Mouse (Mus musculus): ENCODE measurements around the gene Pnpo. TPM values are rescaled to one million over a fixed set of nuclear protein-coding genes. Genes with fewer than 3 reads are reported as not detected.

Pnpo gene
- polyA plus RNA-seq, 1 experiment from 2014 or later: 719 TPM

DNA sequence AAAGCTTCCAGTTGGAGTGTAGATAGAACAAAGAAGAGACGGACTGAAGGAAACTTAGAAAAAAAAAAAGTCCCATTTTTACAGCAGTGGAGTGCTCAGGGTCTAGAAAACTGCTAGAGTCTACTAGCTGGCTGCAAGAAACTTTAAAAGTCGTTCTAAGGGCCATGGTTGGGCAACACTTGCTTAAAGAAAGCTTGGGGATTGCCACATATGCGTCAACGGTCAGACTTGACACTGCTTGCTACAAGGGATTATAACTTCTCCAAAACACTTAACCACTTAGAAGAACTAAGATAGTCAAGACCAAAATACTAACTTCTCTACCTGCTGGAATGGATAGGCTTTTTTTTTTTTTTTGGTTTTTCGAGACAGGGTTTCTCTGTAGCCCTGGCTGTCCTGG is 31.0 kb upstream of the Pnpo start:
- H3K27ac ChIP-seq (ENCODE audit: low read length): peak overlapping the region; percentile 94

DNA sequence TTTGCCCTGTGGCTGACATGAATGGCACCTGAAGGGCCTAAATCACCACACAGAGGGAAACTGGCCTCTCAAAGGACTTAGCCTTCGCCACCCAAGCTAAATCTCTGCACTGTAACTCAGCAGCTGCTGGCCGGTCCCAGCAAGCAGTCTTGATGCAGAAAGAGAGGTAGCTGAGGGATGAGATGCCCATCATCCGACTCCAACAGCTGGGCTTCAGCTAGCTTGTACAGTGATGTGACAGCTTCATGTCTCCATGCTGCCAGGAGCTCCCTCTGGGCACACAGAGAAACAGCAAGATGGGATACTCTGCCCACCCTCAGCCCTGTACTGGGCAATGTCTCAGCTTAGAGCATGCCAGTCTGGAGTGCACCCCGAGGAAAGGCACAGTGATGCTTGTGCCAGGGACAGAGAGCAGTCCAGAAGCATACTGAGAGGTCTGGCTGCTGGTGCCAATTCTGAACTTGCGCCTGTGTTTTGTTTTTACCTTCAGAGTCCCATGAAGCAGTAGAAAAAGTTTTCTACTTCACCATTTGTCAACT is 29.7 kb upstream of the Pnpo start:
- Histone ChIP-seq H3K36me3 (ENCODE audit: control insufficient read depth, insufficient read depth) (no peaks in the 10 kb centered on the region), H3K27me3 (ENCODE audit: control insufficient read depth, insufficient read depth, low read depth, low read length) (no peaks in the 10 kb centered on the region), H3K9me3 (replicated peaks; ENCODE audit: control insufficient read depth, low read length) (no peaks in the 10 kb centered on the region), H3K27ac (ENCODE audit: low read length) (peak overlapping the region; percentile 50; the same call in 1 of the 2 replicates), H3K4me3 (ENCODE audit: low read depth, low read length) (no peak overlapping the region), H3K4me2 (ENCODE audit: low read depth, low read length) (no peak overlapping the region), H3K9ac (ENCODE audit: low read depth, low read length) (no peak overlapping the region), H3K4me1 (ENCODE audit: control insufficient read depth, low read depth, low read length) (peaks cover 50% of the 10 kb centered on the region)
- no peak for ATAC-seq (ENCODE audit: low read depth)
- WGBS (ENCODE audit: insufficient replicate concordance): 88% methylated on average over 5 of the region's 5 CpGs

More for the DNA sequence above, 31.0 kb upstream of the Pnpo start:
- Histone ChIP-seq H3K9ac (ENCODE audit: low read depth, low read length) (no peak overlapping the region), H3K36me3 (ENCODE audit: control insufficient read depth, insufficient read depth) (no peaks in the 10 kb centered on the region), H3K4me2 (ENCODE audit: low read depth, low read length) (0 out of 2 replicates have a peak overlapping the region, but pooled peaks have one; percentile 73), H3K27me3 (ENCODE audit: control insufficient read depth, insufficient read depth, low read depth, low read length) (no peaks in the 10 kb centered on the region), H3K9me3 (replicated peaks; ENCODE audit: control insufficient read depth, low read length) (no peaks in the 10 kb centered on the region), H3K4me1 (ENCODE audit: control insufficient read depth, low read depth, low read length) (peaks cover 48% of the 10 kb centered on the region), H3K4me3 (ENCODE audit: low read depth, low read length) (no peak overlapping the region)
- ATAC-seq (ENCODE audit: low read depth): no peak
- 57% methylated on average over 5 of the region's 5 CpGs for WGBS (ENCODE audit: insufficient replicate concordance)

- H3K36me3 ChIP-seq (ENCODE audit: control insufficient read depth, insufficient read depth): no peaks in the 10 kb centered on the region
- H3K9me3 ChIP-seq (replicated peaks; ENCODE audit: control insufficient read depth, low read length): no peaks in the 10 kb centered on the region
- H3K4me2 ChIP-seq (ENCODE audit: low read depth, low read length): no peak overlapping the region
- ATAC-seq (ENCODE audit: low read depth): no peak
- H3K4me3 ChIP-seq (ENCODE audit: low read depth, low read length): no peak overlapping the region
- H3K9ac ChIP-seq (ENCODE audit: low read depth, low read length): no peak overlapping the region
- H3K27ac ChIP-seq (ENCODE audit: low read length): no peak overlapping the region
- WGBS (ENCODE audit: insufficient replicate concordance): 83% methylated on average over 5 of the region's 5 CpGs
- H3K4me1 ChIP-seq (ENCODE audit: control insufficient read depth, low read depth, low read length): peaks cover 53% of the 10 kb centered on the region
- no peaks in the 10 kb centered on the region for H3K27me3 ChIP-seq (ENCODE audit: control insufficient read depth, insufficient read depth, low read depth, low read length)
Observed at GRCm38 (mm10) chr11:96972906-96973305, 29.1 kb upstream of the Pnpo start.

- Histone ChIP-seq H3K27me3 (ENCODE audit: control insufficient read depth, insufficient read depth, low read depth, low read length) (no peaks in the 10 kb centered on the region), H3K4me1 (ENCODE audit: control insufficient read depth, low read depth, low read length) (peaks cover 59% of the 10 kb centered on the region), H3K36me3 (ENCODE audit: control insufficient read depth, insufficient read depth) (no peaks in the 10 kb centered on the region), H3K9ac (ENCODE audit: low read depth, low read length) (peak overlapping the region; percentile 39; the same call in 1 of the 2 replicates), H3K9me3 (replicated peaks; ENCODE audit: control insufficient read depth, low read length) (no peaks in the 10 kb centered on the region), H3K4me2 (ENCODE audit: low read depth, low read length) (no peak overlapping the region), H3K27ac (ENCODE audit: low read length) (peak overlapping the region; percentile 87), H3K4me3 (ENCODE audit: low read depth, low read length) (no peak overlapping the region)
- WGBS (ENCODE audit: insufficient replicate concordance): 70% methylated on average over 3 of the region's 3 CpGs
- ATAC-seq (ENCODE audit: low read depth): no peak
Observed at GRCm38 (mm10) chr11:96970341-96970740, 26.6 kb upstream of the Pnpo start.

- no peaks in the 10 kb centered on the region for H3K36me3 ChIP-seq (ENCODE audit: control insufficient read depth, insufficient read depth)
- H3K27ac ChIP-seq (ENCODE audit: low read length): peak overlapping the region; percentile 87
- WGBS (ENCODE audit: insufficient replicate concordance): 56% methylated on average over 1 of the region's 1 CpGs
- no peaks in the 10 kb centered on the region for H3K9me3 ChIP-seq (replicated peaks; ENCODE audit: control insufficient read depth, low read length)
- H3K9ac ChIP-seq (ENCODE audit: low read depth, low read length): peak overlapping the region; percentile 39
- H3K4me1 ChIP-seq (ENCODE audit: control insufficient read depth, low read depth, low read length): peaks cover 55% of the 10 kb centered on the region
- peak overlapping the region; percentile 38 for H3K4me2 ChIP-seq (ENCODE audit: low read depth, low read length)
- no peak for ATAC-seq (ENCODE audit: low read depth)
- H3K4me3 ChIP-seq (ENCODE audit: low read depth, low read length): no peak overlapping the region
- H3K27me3 ChIP-seq (ENCODE audit: control insufficient read depth, insufficient read depth, low read depth, low read length): no peaks in the 10 kb centered on the region
Observed at GRCm38 (mm10) chr11:96969746-96970145, 26.0 kb upstream of the Pnpo start.

GRCm38 (mm10) chr11:96969280-96969722 is 25.5 kb upstream of the Pnpo start:
- H3K27ac ChIP-seq (ENCODE audit: low read length): peak overlapping the region; percentile 87
- H3K4me3 ChIP-seq (ENCODE audit: low read depth, low read length): peak overlapping the region; percentile 11; the same call in 1 of the 2 replicates
- H3K27me3 ChIP-seq (ENCODE audit: control insufficient read depth, insufficient read depth, low read depth, low read length): no peaks in the 10 kb centered on the region
- H3K36me3 ChIP-seq (ENCODE audit: control insufficient read depth, insufficient read depth): peaks cover 1% of the 10 kb centered on the region; the same call in 1 of the 2 replicates
- 45% methylated on average over 5 of the region's 5 CpGs for WGBS (ENCODE audit: insufficient replicate concordance)
- no peaks in the 10 kb centered on the region for H3K9me3 ChIP-seq (replicated peaks; ENCODE audit: control insufficient read depth, low read length)
- peak overlapping the region; percentile 38 for H3K4me2 ChIP-seq (ENCODE audit: low read depth, low read length)
- H3K4me1 ChIP-seq (ENCODE audit: control insufficient read depth, low read depth, low read length): peaks cover 55% of the 10 kb centered on the region
- H3K9ac ChIP-seq (ENCODE audit: low read depth, low read length): peak overlapping the region; percentile 39
- ATAC-seq (ENCODE audit: low read depth): peak; percentile 58

- H3K4me2 ChIP-seq (ENCODE audit: low read depth, low read length): peak overlapping the region; percentile 72
- 50% methylated on average over 6 of the region's 6 CpGs for WGBS (ENCODE audit: insufficient replicate concordance)
Observed at GRCm38 (mm10) chr11:96968476-96968875, 24.7 kb upstream of the Pnpo start.

GRCm38 (mm10) chr11:96967544-96968269 is 23.9 kb upstream of the Pnpo start:
- peaks cover 66% of the 10 kb centered on the region for H3K4me1 ChIP-seq (ENCODE audit: control insufficient read depth, low read depth, low read length)
- H3K9me3 ChIP-seq (replicated peaks; ENCODE audit: control insufficient read depth, low read length): no peaks in the 10 kb centered on the region
- no peak for ATAC-seq (ENCODE audit: low read depth)
- peak overlapping the region; percentile 87 for H3K27ac ChIP-seq (ENCODE audit: low read length)
- peak overlapping the region; percentile 53 for H3K9ac ChIP-seq (ENCODE audit: low read depth, low read length)
- peaks cover 5% of the 10 kb centered on the region; the same call in 1 of the 2 replicates for H3K36me3 ChIP-seq (ENCODE audit: control insufficient read depth, insufficient read depth)
- H3K4me3 ChIP-seq (ENCODE audit: low read depth, low read length): peak overlapping the region; percentile 44
- H3K27me3 ChIP-seq (ENCODE audit: control insufficient read depth, insufficient read depth, low read depth, low read length): no peaks in the 10 kb centered on the region
- H3K4me2 ChIP-seq (ENCODE audit: low read depth, low read length): peak overlapping the region; percentile 72
- 17% methylated on average over 11 of the region's 11 CpGs for WGBS (ENCODE audit: insufficient replicate concordance)

More at GRCm38 (mm10) chr11:96968476-96968875, 24.7 kb upstream of the Pnpo start:
- Histone ChIP-seq H3K36me3 (ENCODE audit: control insufficient read depth, insufficient read depth) (peaks cover 5% of the 10 kb centered on the region; the same call in 1 of the 2 replicates), H3K9me3 (replicated peaks; ENCODE audit: control insufficient read depth, low read length) (no peaks in the 10 kb centered on the region), H3K4me1 (ENCODE audit: control insufficient read depth, low read depth, low read length) (peaks cover 59% of the 10 kb centered on the region), H3K9ac (ENCODE audit: low read depth, low read length) (peak overlapping the region; percentile 13), H3K4me3 (ENCODE audit: low read depth, low read length) (no peak overlapping the region), H3K27me3 (ENCODE audit: control insufficient read depth, insufficient read depth, low read depth, low read length) (no peaks in the 10 kb centered on the region), H3K27ac (ENCODE audit: low read length) (peak overlapping the region; percentile 87)
- no peak for ATAC-seq (ENCODE audit: low read depth)

All from liver, embryonic 16.5 days (tissue).